Mouse (Mus musculus) lung, postnatal 0 days (tissue): Measurements from ENCODE around the gene Rb1.

Experiments
- CTCF ChIP-seq: IDR thresholded peaks from 2 replicates; pipeline ENCODE4 v1.5.1; 2016; ENCODE audit warnings: antibody characterized with exemption, mild to moderate bottlenecking
- EP300 ChIP-seq: IDR thresholded peaks from 2 replicates; pipeline ENCODE4 v1.6.1; 2016; ENCODE audit warnings: antibody characterized with exemption, mild to moderate bottlenecking, control low read depth

DNA sequence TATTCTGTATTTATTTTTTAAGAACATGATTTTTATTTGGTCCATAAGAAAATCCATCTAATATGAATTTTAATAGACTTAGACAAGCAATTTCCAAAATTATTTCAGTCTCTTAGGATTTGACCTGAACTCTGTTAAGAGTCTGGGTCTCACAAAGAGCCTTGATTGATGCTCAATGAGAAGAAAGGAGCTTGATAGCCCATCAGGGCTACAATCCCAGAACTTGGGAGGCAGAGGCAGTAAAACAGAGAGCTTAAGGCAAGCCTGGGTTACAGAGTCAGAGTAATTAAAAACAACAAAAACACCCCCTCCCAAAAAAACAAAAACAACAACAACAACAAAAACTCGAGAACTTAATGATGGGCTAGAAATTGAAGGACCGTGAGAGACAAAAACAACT, 1.7 kb downstream of the Rb1 start:
- TF ChIP-seq CTCF: no peak
- no peak for TF ChIP-seq EP300
